Mouse (Mus musculus): ENCODE results near the gene Cstf1.

GRCm38 (mm10) chr2:172406173-172406572, 35.7 kb downstream of the Cstf1 start:
- TF ChIP-seq CTCF (IDR thresholded peaks at IDR 0.05; ENCODE audit: low read depth) = no peak
- TF ChIP-seq EP300 (IDR thresholded peaks at IDR 0.05; ENCODE audit: low read depth) = no peak

Measured in liver, embryonic 14.5 days (tissue).